Mouse (Mus musculus) megakaryocyte, embryonic 14.5 days (primary cell): ENCODE results near the gene Ms4a10.

Experiments used
- FLI1 ChIP-seq: IDR thresholded peaks from 2 replicates; pipeline ENCODE4 v1.6.1; 2012; ENCODE audit warnings: low read length, inconsistent platforms, mixed read lengths
- GATA1 ChIP-seq: IDR thresholded peaks from 3 replicates; pipeline ENCODE4 v1.6.1; 2012; ENCODE audit warnings: mixed read lengths, low read length, inconsistent platforms, borderline replicate concordance

DNA sequence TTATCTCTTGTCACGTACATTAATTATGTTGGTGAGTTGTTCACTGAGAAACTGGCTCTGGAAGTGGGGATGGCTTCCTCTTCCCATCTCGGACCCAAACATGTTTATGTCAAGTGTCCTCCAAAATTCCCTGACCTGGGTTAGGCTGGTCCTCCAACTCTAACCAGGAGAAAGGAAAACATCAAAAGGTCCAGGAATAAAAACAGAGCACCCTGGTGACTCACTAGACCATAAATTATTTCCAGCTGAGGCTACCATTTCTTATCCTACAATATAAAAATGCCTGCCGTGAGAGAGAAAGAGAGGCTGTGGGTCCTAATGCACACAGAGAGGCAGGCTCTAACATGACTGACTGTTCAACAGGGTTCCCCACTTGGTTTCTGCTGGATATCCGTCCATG, 50.2 kb downstream of the Ms4a10 start:
- no peak for TF ChIP-seq GATA1
- no peak for TF ChIP-seq FLI1
